ENCODE assay signal across 8 mouse cellular contexts in genomic region chr5:22549366-22550032, GRCm38 (mm10). TPM values are rescaled to one million over a fixed set of nuclear protein-coding genes. Genes with fewer than 3 reads are reported as not detected.
DNase-seq lines count a peak whose midpoint lies in the region; ATAC-seq and TF ChIP-seq lines count a peak whose summit lies in the region.

No protein-coding gene starts in this region.

- no peak for TF ChIP-seq CTCF in hindbrain, postnatal 0 days (IDR thresholded peaks at IDR 0.05; ENCODE audit: low read depth)

- H3K9me3 ChIP-seq in hindbrain, postnatal 0 days (ENCODE audit: low read length): no peaks in the 10 kb centered on the region
- H3K9me3 ChIP-seq in midbrain, embryonic 13.5 days: no peaks in the 10 kb centered on the region; the same call in 1 of the 2 replicates

- peak overlapping the region; percentile 84 for H3K9ac ChIP-seq in hindbrain, postnatal 0 days (replicated peaks; ENCODE audit: low read length)
- H3K9ac ChIP-seq in midbrain, embryonic 13.5 days (replicated peaks): peak overlapping the region; percentile 81

- peak overlapping the region; percentile 92 for H3K27ac ChIP-seq in brown adipose tissue, adult 24 weeks (replicated peaks; ENCODE audit: low read depth, low read length)
- peak overlapping the region; percentile 91 for H3K27ac ChIP-seq in hindbrain, postnatal 0 days
- H3K27ac ChIP-seq in midbrain, embryonic 13.5 days: peak overlapping the region; percentile 44

- 9% methylated on average over 11 of the region's 11 CpGs for WGBS in hindbrain, postnatal 0 days
- 13% methylated on average over 11 of the region's 11 CpGs for WGBS in midbrain, embryonic 13.5 days

- H3K4me2 ChIP-seq in hindbrain, postnatal 0 days (ENCODE audit: low read depth, low read length): peak overlapping the region; percentile 88
- H3K4me2 ChIP-seq in midbrain, embryonic 13.5 days (replicated peaks): peak overlapping the region; percentile 89

- ATAC-seq in hindbrain, postnatal 0 days: peak; percentile 16; the same call in 1 of the 2 replicates
- ATAC-seq in midbrain, embryonic 13.5 days: no peak

- H3K4me1 ChIP-seq in brown adipose tissue, adult 24 weeks (ENCODE audit: control insufficient read depth, insufficient read depth, insufficient read length, low read length): 0 out of 2 replicates have a peak, but pooled peaks cover 2% of the 10 kb centered on the region
- H3K4me1 ChIP-seq in hindbrain, postnatal 0 days (ENCODE audit: insufficient read depth, low read length): 0 out of 2 replicates have a peak, but pooled peaks cover 3% of the 10 kb centered on the region
- H3K4me1 ChIP-seq in midbrain, embryonic 13.5 days (replicated peaks): peaks cover 12% of the 10 kb centered on the region

- peak; percentile 2 for DNase-seq in layer of hippocampus, adult 9-10 months (ENCODE audit: low spot score)
- no peak for DNase-seq in layer of hippocampus, postnatal 25 days (ENCODE audit: extremely low spot score in 1 of 2, low spot score in 1 of 2)
- peak; percentile 23 for DNase-seq in hindbrain, postnatal 0 days (ENCODE audit: low spot score)
- DNase-seq in urinary bladder, postnatal 25 days (ENCODE audit: low spot score): no peak
- no peak for DNase-seq in urinary bladder, postnatal 36 days (ENCODE audit: low spot score in 2 of 2)
- no peak for DNase-seq in layer of hippocampus, postnatal 36 days

- no peaks in the 10 kb centered on the region for H3K27me3 ChIP-seq in hindbrain, postnatal 0 days (ENCODE audit: insufficient read depth, low read length)
- no peaks in the 10 kb centered on the region for H3K27me3 ChIP-seq in midbrain, embryonic 13.5 days

- H3K36me3 ChIP-seq in hindbrain, postnatal 0 days (ENCODE audit: insufficient read depth, low read length): peaks cover 17% of the 10 kb centered on the region
- H3K36me3 ChIP-seq in midbrain, embryonic 13.5 days: peaks cover 21% of the 10 kb centered on the region

- H3K4me3 ChIP-seq in brown adipose tissue, adult 24 weeks (ENCODE audit: insufficient read depth, low read depth, low read length): peak overlapping the region; percentile 93
- peak overlapping the region; percentile 72 for H3K4me3 ChIP-seq in hindbrain, postnatal 0 days (ENCODE audit: low read length)
- H3K4me3 ChIP-seq in midbrain, embryonic 13.5 days (replicated peaks): peak overlapping the region; percentile 68

RNA-seq across cellular contexts. Expression of gene Orc5, which starts 0.7 kb away (rescaled TPM):
- total RNA-seq in layer of hippocampus, postnatal 25 days (2021): 10 to 100 TPM; 18.7 to 19.1 TPM
- polyA plus RNA-seq in brown adipose tissue, adult 24 weeks (2012; ENCODE audit: insufficient read depth, insufficient read length, missing spikeins): 15.3 and 18.1 TPM in 2 replicates
- 21.5 and 26.3 TPM in 2 replicates for total RNA-seq in hindbrain, postnatal 0 days (2014; rRNA removed)
- polyA plus RNA-seq in hindbrain, postnatal 0 days (2015; fragmentation: Nextera tagmentation; extraction: Ambion mirVana): 30.4 and 30.7 TPM in 2 replicates
- polyA plus RNA-seq in midbrain, embryonic 13.5 days (2015; fragmentation: Nextera tagmentation; extraction: Ambion mirVana): 36.9 and 37.3 TPM in 2 replicates
- total RNA-seq in layer of hippocampus, postnatal 36 days (2021): 10 to 100 TPM; 19.7 to 20.8 TPM

Comparison
In these comparisons a context has a peak if more than half of its experiments do, and no peak if none do; other contexts are left out.
1. DNase-seq: peak in layer of hippocampus, adult 9-10 months (single experiment) and hindbrain, postnatal 0 days (single experiment); none in layer of hippocampus, postnatal 25 days (0 of 2), urinary bladder, postnatal 25 days (single experiment), urinary bladder, postnatal 36 days (0 of 2) and layer of hippocampus, postnatal 36 days (0 of 2).
2. Peak in every context shown above with its lines, with median percentiles within 50 percentile points of each other: H3K27ac ChIP-seq and H3K4me3 ChIP-seq.